Mouse (Mus musculus) erythroblast, adult 5-6 weeks (primary cell): ENCODE measurements around the gene Gm1113. TPM values are rescaled to one million over a fixed set of nuclear protein-coding genes. Genes with fewer than 3 reads are reported as not detected.

ENCODE experiments used
- ATAC-seq: replicated peaks from 2 replicates; pipeline ENCODE4 v1.8.0; 2016; ENCODE audit warnings: moderate number of reproducible peaks, mild to moderate bottlenecking, moderate TSS enrichment, inconsistent platforms; ENCODE audit not compliant: poor library complexity, low FRiP score, severe bottlenecking
- total RNA-seq, 2 experiments: library from RNA; stranded (forward) in 1 of 2; stranded (reverse) in 1 of 2; fragments of 150-400 nt in 1 of 2; fragments of 200-764, 138-1000 nt in 1 of 2; gene quantifications; 2 replicates each; pipeline versions ENCODE4 v1.2.3 to v1.2.4; 2015 to 2017; ENCODE audit warnings: low replicate concordance in 2 of 2

The Gm1113 gene
- total RNA-seq (2015; ENCODE audit: low replicate concordance) (not detected in 2 replicates), total RNA-seq (2017; ENCODE audit: low replicate concordance) (not detected in 2 replicates)

DNA sequence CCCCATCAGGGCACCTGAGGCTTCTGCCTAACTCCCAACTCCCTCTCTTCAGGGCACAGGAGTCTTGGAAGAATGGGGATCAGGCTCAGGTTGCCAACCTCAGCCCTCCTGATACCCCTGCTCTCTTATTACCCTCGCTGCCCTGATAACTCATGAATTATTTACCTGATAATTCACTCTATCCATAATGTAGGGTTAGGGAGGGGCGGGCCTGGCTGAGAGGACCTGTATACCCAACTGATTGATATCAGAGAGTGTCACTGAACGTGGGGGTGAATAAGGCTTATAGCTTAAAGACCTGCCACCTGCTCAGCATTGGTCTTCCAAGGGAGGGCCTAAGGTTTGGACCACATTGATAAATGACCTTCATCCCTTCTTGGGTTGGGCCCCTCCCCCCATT is at the start of gene Gm1113:
Gene Gm1113 (minus strand): TSS at position 101 of the 400 bp plus-strand sequence.
- ATAC-seq: no peak

DNA sequence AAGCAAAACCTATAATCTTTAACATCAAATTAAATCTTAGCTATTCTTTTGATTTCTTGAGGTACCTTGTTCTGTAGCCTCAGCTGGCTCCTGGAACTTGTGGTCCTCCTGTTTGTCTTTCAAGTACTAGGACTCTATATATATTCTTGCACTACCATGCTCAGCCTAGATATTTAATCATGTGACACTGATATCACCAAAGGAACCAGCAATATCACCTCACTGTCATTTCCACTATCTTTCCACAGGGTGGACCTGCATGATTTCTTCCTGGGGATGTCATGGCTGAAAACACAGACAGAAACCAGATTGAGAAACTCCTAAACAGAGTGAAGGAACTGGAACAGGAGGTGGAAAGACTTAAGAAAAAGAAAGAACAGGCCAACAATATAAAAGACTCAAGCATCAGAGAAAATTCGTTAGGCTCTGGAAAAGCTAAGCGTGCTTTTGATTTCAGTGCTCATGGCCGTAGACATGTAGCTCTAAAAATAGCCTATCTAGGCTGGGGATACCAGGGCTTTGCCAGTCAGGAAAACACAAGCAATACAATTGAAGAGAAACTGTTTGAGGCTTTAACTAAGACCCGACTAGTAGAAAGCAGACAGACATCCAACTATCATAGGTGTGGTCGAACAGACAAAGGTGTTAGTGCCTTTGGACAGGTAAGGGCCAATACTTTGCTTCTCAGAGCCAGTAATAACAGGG is 46.6 kb upstream of the Gm1113 start:
- ATAC-seq: no peak

DNA sequence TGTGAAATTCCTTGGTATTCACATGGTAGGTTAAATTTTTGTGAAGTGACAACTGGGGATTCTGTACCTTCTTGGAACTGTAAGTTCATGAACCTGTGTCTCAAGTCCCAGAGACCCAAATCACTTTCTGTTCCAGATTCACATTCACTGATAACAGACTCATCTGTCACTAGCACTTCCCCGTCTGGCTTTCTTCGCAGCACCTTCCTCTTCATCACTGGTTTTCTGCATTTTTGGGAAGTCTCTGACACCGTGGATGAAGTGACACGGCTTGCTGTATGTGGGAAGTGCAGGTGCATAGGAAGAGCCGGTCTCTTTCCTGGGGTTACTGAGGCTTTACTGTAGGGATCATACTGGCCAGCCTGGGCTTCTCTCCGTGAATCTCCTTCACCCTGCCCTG is 43.5 kb upstream of the Gm1113 start:
- ATAC-seq: no peak

DNA sequence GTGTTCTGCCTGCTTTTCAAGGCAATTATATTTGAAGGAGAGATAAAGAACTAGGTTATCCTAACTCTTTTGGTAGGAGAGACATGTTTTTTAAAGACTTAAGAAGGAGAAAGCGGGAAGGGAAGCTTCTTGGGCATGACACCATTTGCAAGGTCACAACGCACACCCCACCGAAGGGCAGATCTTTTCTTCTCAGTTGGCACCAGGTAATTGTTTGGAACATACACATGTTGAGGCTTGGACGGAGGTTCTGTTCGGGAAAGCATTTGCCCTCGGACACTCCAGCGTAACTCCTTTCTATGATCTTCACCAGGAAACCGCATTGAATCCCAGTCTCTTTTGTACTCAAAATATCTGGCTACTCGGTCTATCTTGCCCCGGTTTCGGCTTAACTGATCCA is 43.0 kb upstream of the Gm1113 start:
- no peak for ATAC-seq

DNA sequence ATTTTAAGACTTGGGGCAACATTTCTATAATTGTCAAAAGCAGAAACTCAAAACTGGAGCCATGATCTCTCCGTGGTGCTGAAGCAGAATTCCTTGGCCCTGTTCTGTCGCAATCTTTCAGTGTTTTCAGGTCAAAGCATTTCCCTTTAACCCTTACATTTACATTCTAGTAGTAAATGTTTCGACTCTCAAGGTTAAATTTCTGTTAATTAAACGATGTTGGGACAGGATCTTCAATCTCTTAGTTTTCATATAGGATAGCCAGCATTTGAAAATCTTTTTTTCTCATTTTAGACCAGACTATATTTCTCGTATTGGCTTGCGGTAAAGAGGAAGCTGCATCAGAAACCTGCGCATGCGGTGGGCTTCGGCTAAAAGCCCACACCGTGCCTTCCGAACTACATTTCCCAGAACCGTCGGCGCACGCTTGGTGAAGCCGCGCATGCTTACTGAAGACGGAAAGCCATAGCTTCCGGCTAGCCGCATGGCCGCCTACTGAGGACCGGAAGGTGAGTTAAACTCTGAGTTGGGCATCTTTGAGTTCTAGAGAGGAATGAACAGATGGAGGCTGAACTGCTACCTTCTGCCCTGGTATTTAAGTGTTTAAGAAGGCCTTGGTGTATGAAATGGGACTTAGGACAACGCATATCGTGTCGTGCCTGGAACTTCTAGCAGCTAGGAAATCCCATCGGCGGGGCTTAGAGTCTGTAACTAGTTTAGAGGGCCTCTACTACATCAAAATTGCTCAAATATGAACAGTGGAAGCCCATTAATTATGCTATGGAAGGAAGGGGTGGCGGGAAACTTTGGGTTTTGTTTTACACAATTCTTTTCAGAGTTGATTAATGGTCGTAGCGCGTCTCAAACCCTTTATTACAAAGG is 41.2 kb upstream of the Gm1113 start:
- ATAC-seq: peak; percentile 80

DNA sequence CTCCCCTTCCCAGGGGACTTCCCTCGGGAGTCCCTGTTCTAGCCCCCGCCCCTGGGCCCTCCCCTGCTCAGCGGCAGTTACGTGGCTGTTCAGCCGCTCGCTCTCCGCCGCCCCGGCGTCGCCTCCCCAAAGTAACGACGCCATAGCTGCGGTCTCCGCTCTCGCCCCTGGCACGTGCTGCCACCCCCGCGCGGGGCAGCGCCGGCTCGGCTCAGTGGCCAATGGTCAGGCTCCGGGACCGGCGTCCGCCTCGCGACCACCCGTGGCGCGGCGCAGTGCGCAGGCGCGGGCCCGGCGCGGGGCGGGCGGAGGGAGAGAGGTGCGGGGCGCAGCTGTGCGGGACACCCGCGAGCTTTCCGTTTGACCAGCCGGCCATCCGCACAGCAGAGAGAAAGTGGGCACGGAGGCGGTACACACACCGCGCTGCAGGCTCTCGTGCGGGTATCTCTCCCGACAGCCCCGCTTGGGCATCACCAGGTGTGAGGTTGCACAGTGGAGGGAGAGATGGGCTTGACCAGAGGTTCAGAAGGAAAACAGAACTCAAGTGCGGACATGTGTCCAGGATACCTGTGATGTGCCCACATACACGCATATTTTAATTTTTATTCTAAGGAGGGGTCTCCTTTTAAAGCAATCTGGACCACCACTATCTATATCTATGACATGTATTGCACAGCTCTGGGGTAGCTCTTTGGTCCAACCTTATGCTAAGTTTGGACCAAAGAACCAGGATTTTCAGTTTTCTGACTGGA is 40.4 kb upstream of the Gm1113 start, which contains the start of the genes Ddx25 and Pus3:
Gene Ddx25 (minus strand): TSS at position 272 of the 752 bp plus-strand sequence.
Gene Pus3 (plus strand): TSS at position 339 of the 752 bp plus-strand sequence.
- no peak for ATAC-seq

DNA sequence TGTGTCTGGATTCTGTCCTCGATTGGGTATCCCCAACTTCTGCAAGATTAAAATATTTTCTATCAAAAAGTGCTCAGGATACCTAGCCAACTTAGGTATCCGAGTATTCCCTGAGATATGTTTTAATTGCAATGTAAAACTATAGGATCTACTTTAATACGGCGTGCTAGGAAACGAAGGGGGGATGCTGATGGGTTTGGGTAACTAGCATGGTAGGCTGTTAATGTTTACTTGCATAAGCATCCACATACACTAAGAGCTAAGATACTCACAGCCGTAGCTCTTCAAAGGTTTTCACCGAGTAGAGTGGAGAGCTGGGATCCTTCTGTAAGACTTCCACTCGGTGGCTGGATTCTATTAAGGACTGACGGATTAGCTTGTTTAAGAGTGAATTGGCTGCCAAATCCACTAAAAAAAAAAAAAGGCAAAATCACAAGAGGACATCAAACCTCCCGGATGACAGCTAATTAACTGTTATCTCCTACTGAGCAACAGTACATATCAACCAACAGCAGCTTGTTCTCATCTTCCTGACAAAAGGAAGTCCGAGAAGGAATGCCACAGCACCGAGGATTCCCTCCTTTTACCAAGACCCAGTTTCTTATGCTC is 38.5 kb upstream of the Gm1113 start:
- no peak for ATAC-seq

DNA sequence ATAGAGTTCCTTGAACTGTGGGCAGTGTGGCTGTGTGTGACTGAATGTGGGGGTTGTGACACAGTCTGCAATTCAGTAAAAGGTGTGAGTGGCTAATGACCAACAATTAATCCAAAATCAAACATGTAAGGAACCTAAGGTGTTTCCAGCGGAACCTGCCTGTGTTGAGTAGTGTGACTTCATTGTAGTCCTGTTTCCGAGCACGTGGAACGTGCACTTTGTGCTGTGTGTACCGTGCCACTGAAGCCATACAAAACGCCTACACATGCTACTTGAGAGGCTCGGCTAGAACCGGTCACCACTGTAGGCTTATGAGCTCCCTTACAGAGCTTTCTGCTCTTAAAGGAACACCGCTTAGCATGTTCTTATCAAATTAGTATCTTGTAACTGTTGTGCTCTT is 30.4 kb upstream of the Gm1113 start:
- no peak for ATAC-seq

DNA sequence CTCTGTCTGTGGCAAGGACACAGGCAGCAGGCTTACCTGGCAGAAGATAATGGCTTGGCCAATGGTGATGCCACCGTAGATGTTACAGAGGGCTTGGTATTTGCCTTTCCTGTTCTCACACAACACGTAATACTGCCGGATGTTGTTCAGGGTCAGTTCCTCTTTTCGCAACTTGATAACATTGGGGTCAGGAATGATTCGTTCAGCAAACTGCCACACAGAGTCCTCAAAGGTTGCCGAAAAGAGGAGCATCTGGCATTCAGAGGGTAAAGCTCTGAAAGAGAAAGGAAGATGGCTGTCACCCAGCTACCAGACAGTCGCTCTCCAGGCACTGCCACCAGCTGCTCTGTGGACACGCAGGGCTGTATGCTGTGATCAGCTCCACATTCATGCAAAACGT is 28.7 kb upstream of the Gm1113 start:
- ATAC-seq: no peak

DNA sequence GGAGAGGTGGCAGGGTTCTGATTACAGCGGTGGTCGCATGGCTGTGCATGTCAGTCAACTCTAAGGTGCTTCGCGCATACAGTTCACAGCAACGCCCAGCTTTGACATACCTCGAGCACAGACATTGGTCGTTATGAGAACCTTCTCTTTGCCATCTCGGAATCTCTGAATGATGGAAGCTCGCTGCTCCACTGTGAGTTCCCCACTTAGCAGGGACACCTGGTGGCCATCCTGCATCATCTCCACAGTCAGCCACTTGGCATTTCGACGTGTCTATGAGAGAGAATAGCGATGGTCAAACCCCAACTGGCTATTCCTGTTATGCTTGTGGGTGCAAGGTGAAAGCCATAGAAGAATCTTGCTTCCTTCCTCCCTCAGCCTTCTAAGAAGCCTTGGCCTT is 27.6 kb upstream of the Gm1113 start:
- ATAC-seq: no peak

DNA sequence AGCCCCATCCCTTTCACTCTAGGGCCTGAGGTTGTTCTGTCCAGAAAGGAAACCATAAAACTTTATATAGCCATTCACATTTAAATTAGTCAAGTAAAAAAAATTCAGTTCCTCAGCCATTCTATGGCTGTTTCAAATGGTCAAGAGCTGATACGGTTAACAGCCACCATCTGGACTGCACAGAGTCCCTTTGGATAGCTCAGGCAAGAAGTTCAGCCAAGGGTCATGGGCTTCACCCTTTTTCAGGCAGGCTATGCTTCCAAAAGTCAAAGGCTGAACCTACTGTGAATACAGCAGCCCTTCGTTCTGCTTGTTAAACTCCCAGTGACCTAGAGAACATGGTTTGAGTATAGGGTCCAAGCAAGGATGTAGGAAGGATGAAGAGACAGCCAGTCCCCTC is 26.6 kb upstream of the Gm1113 start:
- ATAC-seq: no peak

DNA sequence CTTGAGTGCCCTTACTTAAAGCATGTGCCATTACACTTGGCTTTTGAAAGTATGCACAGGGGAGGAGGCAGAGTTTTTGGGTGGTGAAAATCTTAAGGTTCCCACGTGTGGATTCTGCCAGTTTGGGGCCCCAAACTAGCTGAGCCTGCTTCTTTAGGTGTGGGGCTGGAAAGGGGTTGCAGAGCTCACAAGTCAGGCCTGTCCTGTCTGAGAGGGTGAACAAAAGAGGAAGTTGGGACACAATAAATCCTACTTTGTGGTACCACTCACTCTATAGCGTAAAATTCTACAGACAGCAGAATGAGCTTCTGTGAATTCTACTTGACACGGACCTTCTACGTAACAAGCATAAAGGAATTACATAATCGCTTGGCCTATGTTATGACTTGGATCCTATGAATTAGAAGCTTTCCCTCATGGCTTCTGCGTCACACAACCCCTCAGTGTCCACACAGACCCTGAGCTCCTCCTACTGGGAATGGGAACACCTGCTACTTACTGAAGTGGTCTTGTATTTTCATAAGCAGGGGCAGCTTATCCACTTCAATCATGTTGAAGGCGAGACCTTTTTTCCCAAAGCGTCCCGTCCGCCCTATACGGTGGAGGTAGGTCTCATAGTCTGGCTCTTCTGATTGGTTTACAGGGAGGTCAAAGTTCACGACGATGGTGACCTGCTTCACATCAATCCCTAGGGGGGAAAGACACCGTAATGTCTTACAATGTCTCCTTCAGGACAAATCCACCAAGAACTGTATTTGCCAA is 25.2 kb upstream of the Gm1113 start:
- ATAC-seq: no peak

DNA sequence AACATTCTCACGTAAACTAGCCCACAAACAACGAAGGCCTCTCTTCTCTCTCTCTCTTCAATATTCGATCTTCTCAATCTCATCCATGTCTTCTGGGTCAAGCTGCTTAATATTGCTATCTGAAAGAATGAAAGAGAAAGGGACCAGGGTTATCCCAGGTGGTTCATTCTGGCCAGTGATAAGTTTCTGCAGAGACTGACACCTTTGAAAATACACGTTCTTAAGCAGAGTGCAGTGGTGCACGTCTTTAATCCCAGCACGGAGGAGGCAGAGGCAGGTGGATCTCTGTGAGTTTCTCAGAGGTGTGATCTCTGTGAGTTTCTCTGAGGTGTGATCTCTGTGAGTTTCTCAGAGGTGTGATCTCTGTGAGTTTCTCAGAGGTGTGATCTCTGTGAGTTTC is 23.9 kb upstream of the Gm1113 start:
- no peak for ATAC-seq

DNA sequence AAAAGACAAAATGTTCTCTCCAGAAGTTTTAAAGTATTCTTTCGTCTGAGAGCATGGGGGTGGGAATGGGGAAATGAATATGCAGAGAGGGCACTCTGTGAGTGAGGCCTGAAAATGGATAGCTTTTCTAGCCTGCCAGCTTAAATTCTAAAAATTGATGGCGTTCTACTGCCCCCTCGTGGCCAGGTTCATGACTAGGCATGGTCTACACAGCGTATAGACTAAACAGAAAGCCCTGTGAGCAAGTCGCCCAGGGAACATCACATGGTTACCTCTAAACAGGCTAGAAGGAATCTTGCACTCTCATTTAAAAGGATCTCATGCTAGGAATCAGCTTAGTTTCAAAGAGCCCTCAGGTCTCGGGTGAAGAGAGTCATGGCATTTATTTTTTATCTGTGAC is 23.4 kb upstream of the Gm1113 start:
- ATAC-seq: no peak

DNA sequence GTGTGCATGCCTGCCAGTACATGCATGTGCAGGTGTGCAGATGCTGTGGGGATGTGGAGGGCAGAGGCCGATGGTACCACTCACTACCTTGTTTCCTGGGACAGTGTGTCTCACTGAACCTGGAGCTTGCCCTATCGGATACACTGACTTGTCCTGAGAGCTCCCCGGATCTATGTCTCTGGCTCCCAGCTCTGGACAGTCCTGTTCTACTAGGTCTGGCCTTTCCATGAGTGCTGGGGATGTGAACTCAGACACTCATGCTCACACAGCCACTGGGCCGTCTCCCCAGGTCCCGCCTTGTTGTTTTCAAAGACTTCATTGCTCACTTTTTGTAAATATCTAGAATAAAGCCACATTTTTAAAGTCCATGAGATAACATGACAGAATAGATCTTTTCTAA is 23.0 kb upstream of the Gm1113 start:
- ATAC-seq: no peak

DNA sequence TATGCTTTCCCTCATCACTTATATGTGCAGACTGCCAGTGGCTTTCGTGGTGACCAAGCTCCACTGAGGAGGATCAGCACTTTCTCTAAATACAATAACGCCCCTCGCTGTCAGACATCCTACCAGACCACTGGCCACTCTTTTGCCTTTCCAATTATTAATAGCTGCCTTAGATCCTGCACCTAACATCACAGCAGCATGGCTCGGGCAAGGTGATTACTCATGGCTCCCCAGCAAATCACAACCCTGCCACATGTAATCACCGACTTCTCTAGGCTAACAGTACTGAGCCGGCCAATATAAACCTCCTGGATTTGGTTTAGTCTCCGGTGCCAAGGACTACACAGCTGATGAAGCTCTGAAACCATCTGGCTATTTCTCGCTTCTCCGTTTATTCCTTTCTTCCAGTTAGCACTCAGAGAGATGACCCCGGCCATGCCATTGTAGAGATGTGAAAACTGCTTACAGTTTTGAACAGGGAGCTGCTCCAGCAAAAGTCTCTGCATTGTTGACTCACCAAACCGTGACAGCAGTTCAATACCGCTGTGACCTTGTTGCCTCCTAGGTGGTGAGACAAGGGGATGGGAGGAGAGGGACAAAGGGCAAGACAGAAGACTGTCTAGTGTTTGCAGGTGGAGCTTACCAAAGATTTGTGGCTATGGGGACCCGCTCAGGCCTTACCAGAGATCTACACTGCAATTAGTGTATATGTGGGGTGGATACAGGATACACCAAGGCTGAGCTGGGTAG is 21.1 kb upstream of the Gm1113 start:
- ATAC-seq: no peak

DNA sequence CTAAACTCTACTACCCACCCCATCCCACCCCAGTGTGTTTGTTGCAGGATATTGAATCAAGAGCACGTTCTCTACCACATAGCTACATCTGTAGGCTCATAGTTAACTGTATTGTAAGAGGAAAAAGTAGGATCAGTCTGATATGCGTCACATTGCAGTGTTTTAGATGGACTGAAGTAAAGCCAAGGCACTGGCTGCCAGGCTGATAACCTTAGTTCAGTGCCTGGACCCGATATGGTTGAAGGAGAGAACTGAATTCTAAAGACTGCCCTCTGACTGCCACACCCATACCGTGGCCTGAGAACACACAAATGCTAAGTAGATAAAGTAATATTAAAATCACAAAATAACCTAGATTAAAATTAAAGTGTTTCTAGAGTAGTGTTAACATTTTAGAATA is 17.8 kb upstream of the Gm1113 start:
- ATAC-seq: no peak

DNA sequence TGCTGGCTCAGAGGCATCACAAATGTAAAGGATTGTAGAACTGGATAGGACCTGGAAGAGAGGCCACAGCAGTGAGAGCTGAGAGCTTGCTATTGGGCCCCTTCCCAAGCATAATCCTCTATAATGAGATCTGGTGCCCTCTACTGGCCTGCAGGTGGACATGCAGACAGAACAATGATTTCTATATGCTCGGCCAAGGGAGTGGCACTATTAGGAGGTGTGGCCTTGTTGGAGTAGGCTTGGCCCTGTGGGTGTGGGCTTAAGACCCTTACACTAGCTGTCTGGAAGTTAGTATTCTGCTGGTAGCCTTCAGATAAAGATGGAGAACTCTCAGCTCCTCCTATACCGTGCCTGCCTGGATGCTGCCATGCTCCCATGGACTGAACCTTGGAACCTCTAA is 17.0 kb upstream of the Gm1113 start:
- no peak for ATAC-seq

DNA sequence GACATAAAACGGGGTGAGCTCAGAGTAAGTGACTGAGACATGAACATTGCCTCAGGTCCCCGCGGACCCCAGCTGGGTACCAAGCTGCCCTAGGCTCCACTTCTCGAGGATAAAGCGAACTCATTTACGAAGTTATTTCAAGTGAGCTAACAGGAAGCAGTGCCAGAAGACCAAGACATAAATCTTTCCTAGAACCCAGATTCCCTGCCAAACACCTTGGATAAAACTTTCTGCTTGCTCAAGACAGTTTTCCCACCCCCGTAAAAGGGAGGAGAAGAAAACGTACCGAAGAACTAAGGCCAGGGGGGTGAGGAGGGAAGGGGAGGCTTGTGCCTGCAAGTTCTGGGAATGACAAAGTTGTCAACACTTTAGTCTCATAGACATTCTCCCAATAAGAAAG is 15.2 kb upstream of the Gm1113 start:
- no peak for ATAC-seq
